Mouse (Mus musculus) midbrain, embryonic 16.5 days (tissue): ENCODE measurements around the gene Uba2. TPM values are rescaled to one million over a fixed set of nuclear protein-coding genes. Genes with fewer than 3 reads are reported as not detected.
"Not testable (repeated sequence)": the region's sequence is repeated elsewhere in the genome, so short reads cannot be mapped to it uniquely, and the experiment has no call there.

Experiments
- ATAC-seq: fragments of 200-750 bp; cut with Nextera tagmentation; 2 replicates; pipeline ENCODE4 v1.8.0; 2017; ENCODE audit warnings: moderate TSS enrichment
- H3K27ac ChIP-seq: fragments of 300-500 bp; sonication (generic); 2 replicates; pipeline ENCODE4 v1.5.1; 2014; ENCODE audit warnings: mild to moderate bottlenecking, low read length, mixed read lengths
- H3K27me3 ChIP-seq: fragments of 300-500 bp; sonication (generic); 2 replicates; pipeline ENCODE4 v1.6.1; 2014; ENCODE audit warnings: low read depth, low read length, mixed read lengths; ENCODE audit not compliant: control insufficient read depth, insufficient read depth
- H3K36me3 ChIP-seq: fragments of 300-500 bp; sonication (generic); 2 replicates; pipeline ENCODE4 v1.6.1; 2014; ENCODE audit warnings: mild to moderate bottlenecking, low read length, moderate library complexity, mixed read lengths; ENCODE audit not compliant: control insufficient read depth, insufficient read depth
- H3K4me1 ChIP-seq: fragments of 300-500 bp; sonication (generic); 2 replicates; pipeline ENCODE4 v1.6.1; 2014; ENCODE audit warnings: mild to moderate bottlenecking, low read length, mixed read lengths; ENCODE audit not compliant: control insufficient read depth, insufficient read depth
- H3K4me2 ChIP-seq: fragments of 300-500 bp; sonication (generic); 2 replicates; pipeline ENCODE4 v1.6.1; 2014; ENCODE audit warnings: mild to moderate bottlenecking, low read length, mixed read lengths
- H3K4me3 ChIP-seq: fragments of 300-500 bp; sonication (generic); 2 replicates; pipeline ENCODE4 v1.5.1; 2014; ENCODE audit warnings: low read depth, mild to moderate bottlenecking, low read length, moderate library complexity, mixed read lengths
- H3K9ac ChIP-seq: fragments of 300-500 bp; sonication (generic); 2 replicates; pipeline ENCODE4 v1.6.1; 2014; ENCODE audit warnings: low read depth, low read length, mixed read lengths
- H3K9me3 ChIP-seq: fragments of 300-500 bp; sonication (generic); replicated peaks from 2 replicates; pipeline ENCODE4 v1.6.1; 2014; ENCODE audit warnings: mild to moderate bottlenecking, low read length, mixed read lengths; ENCODE audit not compliant: control insufficient read depth, poor library complexity, severe bottlenecking
- WGBS: fragments of 180-500 bp; shearing (Covaris S2); extraction: QIAGEN DNeasy Blood & Tissue Kit; methylation state at CpG from one replicate; pipeline ENCODE4 v1.1.7; 2014; 5-methylcytosine and 5-hydroxymethylcytosine counted together
- polyA plus RNA-seq: library from polyadenylated mRNA; unstranded; fragments of >200 nt; fragmentation: Nextera tagmentation; extraction: Ambion mirVana; gene quantifications from 2 replicates; pipeline ENCODE4 v1.2.1, GENCODE M21; 2015

Uba2 gene
- 163 and 172 TPM in 2 replicates for polyA plus RNA-seq

- H3K36me3 ChIP-seq = 0 out of 2 replicates have a peak, but pooled peaks cover 2% of the 10 kb centered on the region
- H3K4me2 ChIP-seq = peak within 1 kb of the TSS; percentile 97
- peak within 1 kb of the TSS; percentile 86 for H3K27ac ChIP-seq
- ATAC-seq = no peak
- H3K27me3 ChIP-seq = no peaks in the 10 kb centered on the region
- peaks cover 9% of the 10 kb centered on the region for H3K4me1 ChIP-seq
- peak within 1 kb of the TSS; percentile 97 for H3K9ac ChIP-seq
- H3K9me3 ChIP-seq = no peaks in the 10 kb centered on the region
- H3K4me3 ChIP-seq = peak within 1 kb of the TSS; percentile 99
- 79% methylated on average over 3 of the region's 3 CpGs for WGBS
Measured at GRCm38 (mm10) chr7:34169454-34169853, at the start of gene Uba2. TSS of gene Uba2 (minus strand) at chr7:34169599.

GRCm38 (mm10) chr7:34218496-34218895 lies 49.1 kb upstream of the Uba2 start:
- peaks cover 56% of the 10 kb centered on the region for H3K36me3 ChIP-seq
- no peaks in the 10 kb centered on the region for H3K4me1 ChIP-seq
- H3K4me3 ChIP-seq = no peak overlapping the region
- H3K4me2 ChIP-seq = no peak overlapping the region
- no peaks in the 10 kb centered on the region for H3K9me3 ChIP-seq
- H3K27ac ChIP-seq = no peak overlapping the region
- ATAC-seq = no peak
- H3K9ac ChIP-seq = no peak overlapping the region
- 88% methylated on average over 1 of the region's 1 CpGs for WGBS
- no peaks in the 10 kb centered on the region for H3K27me3 ChIP-seq

GRCm38 (mm10) chr7:34216474-34216873 lies 47.1 kb upstream of the Uba2 start:
- 90% methylated on average over 10 of the region's 10 CpGs for WGBS
- H3K9ac ChIP-seq = no peak overlapping the region
- H3K9me3 ChIP-seq = no peaks in the 10 kb centered on the region
- ATAC-seq = no peak
- no peak overlapping the region for H3K4me3 ChIP-seq
- H3K27ac ChIP-seq = no peak overlapping the region
- H3K4me1 ChIP-seq = no peaks in the 10 kb centered on the region
- no peaks in the 10 kb centered on the region for H3K27me3 ChIP-seq
- no peak overlapping the region for H3K4me2 ChIP-seq
- H3K36me3 ChIP-seq = peaks cover 49% of the 10 kb centered on the region

GRCm38 (mm10) chr7:34215481-34215880 lies 46.1 kb upstream of the Uba2 start:
- ATAC-seq = no peak

GRCm38 (mm10) chr7:34214644-34215043 lies 45.2 kb upstream of the Uba2 start:
- Histone ChIP-seq H3K9ac (no peak overlapping the region), H3K4me1 (no peaks in the 10 kb centered on the region), H3K27ac (no peak overlapping the region), H3K4me2 (no peak overlapping the region), H3K27me3 (no peaks in the 10 kb centered on the region), H3K36me3 (peaks cover 45% of the 10 kb centered on the region), H3K9me3 (no peaks in the 10 kb centered on the region), H3K4me3 (no peak overlapping the region)
- no peak for ATAC-seq
- 94% methylated on average over 8 of the region's 8 CpGs for WGBS

More at GRCm38 (mm10) chr7:34215481-34215880, 46.1 kb upstream of the Uba2 start:
- Histone ChIP-seq H3K9ac (no peak overlapping the region), H3K27me3 (no peaks in the 10 kb centered on the region), H3K4me2 (no peak overlapping the region), H3K36me3 (peaks cover 51% of the 10 kb centered on the region), H3K9me3 (no peaks in the 10 kb centered on the region), H3K4me3 (no peak overlapping the region), H3K4me1 (no peaks in the 10 kb centered on the region), H3K27ac (no peak overlapping the region)
- WGBS = 93% methylated on average over 9 of the region's 9 CpGs

- H3K4me3 ChIP-seq = no peak overlapping the region
- H3K4me2 ChIP-seq = no peak overlapping the region
- H3K9me3 ChIP-seq = no peaks in the 10 kb centered on the region
- no peak for ATAC-seq
- no peak overlapping the region for H3K9ac ChIP-seq
- 96% methylated on average over 7 of the region's 7 CpGs for WGBS
- H3K36me3 ChIP-seq = peaks cover 38% of the 10 kb centered on the region
- no peaks in the 10 kb centered on the region for H3K4me1 ChIP-seq
- no peak overlapping the region for H3K27ac ChIP-seq
- H3K27me3 ChIP-seq = no peaks in the 10 kb centered on the region
Measured at GRCm38 (mm10) chr7:34213281-34213680, 43.9 kb upstream of the Uba2 start.

GRCm38 (mm10) chr7:34208027-34208745 lies 38.8 kb upstream of the Uba2 start:
- Histone ChIP-seq H3K27ac (no peak overlapping the region), H3K4me1 (no peaks in the 10 kb centered on the region), H3K36me3 (peaks cover 63% of the 10 kb centered on the region), H3K4me3 (no peak overlapping the region), H3K27me3 (no peaks in the 10 kb centered on the region), H3K4me2 (no peak overlapping the region), H3K9me3 (no peaks in the 10 kb centered on the region), H3K9ac (no peak overlapping the region)
- no peak for ATAC-seq
- WGBS = 91% methylated on average over 9 of the region's 9 CpGs

- no peak overlapping the region for H3K4me3 ChIP-seq
- peaks cover 69% of the 10 kb centered on the region for H3K36me3 ChIP-seq
- H3K4me1 ChIP-seq = no peaks in the 10 kb centered on the region
- 93% methylated on average over 6 of the region's 6 CpGs for WGBS
- ATAC-seq = no peak
- no peak overlapping the region for H3K27ac ChIP-seq
- H3K9ac ChIP-seq = no peak overlapping the region
- no peaks in the 10 kb centered on the region for H3K27me3 ChIP-seq
- H3K9me3 ChIP-seq = no peaks in the 10 kb centered on the region
- H3K4me2 ChIP-seq = no peak overlapping the region
Measured at GRCm38 (mm10) chr7:34206331-34206730, 36.9 kb upstream of the Uba2 start.

GRCm38 (mm10) chr7:34202147-34202546 lies 32.7 kb upstream of the Uba2 start:
- not testable (repeated sequence) for H3K4me2 ChIP-seq, H3K27me3 ChIP-seq, H3K9me3 ChIP-seq, H3K27ac ChIP-seq, H3K9ac ChIP-seq, H3K4me3 ChIP-seq, H3K4me1 ChIP-seq
- WGBS = 93% methylated on average over 10 of the region's 10 CpGs
- ATAC-seq = 0 out of 2 replicates have a peak, but pooled peaks have one; percentile 25
- H3K36me3 ChIP-seq = peaks cover 60% of the 10 kb centered on the region
